Mouse (Mus musculus) gastrocnemius, adult 8-10 months (tissue): ENCODE data around the gene Ppcdc. TPM values are rescaled to one million over a fixed set of nuclear protein-coding genes. Genes with fewer than 3 reads are reported as not detected.

Experiments used
- DNase-seq, 2 experiments: peaks; one replicate each; pipeline ENCODE4 v3.0.0; 2022; ENCODE audit warnings: low spot score in 2 of 2
- total RNA-seq, 4 experiments: library from RNA; stranded (reverse); gene quantifications; 2 replicates each; pipeline ENCODE4 v1.2.4; 2022

Gene Ppcdc
- 10 to 100 TPM in 1 of 4 experiments, 1 to 10 TPM in 3; 7.0 to 10.8 (median 7.6) TPM for total RNA-seq

- peak; percentile 84 to 90 for DNase-seq
Observed at GRCm38 (mm10) chr9:57439522-57440295, at the start of gene Ppcdc. Ppcdc (minus strand) TSS chr9:57440124.

- no peak for DNase-seq
Observed at GRCm38 (mm10) chr9:57487807-57488206, 47.9 kb upstream of the Ppcdc start.

- peak; percentile 37 to 41 for DNase-seq
Observed at GRCm38 (mm10) chr9:57485774-57486173, 45.9 kb upstream of the Ppcdc start.

GRCm38 (mm10) chr9:57468914-57469313, 29.0 kb upstream of the Ppcdc start:
- DNase-seq, result no peak

- peak; percentile 60 to 78 for DNase-seq
Observed at GRCm38 (mm10) chr9:57467896-57468549, 28.1 kb upstream of the Ppcdc start, which contains the start of gene Scamp5. Scamp5 (minus strand) TSS chr9:57468060.

GRCm38 (mm10) chr9:57467271-57467771, 27.4 kb upstream of the Ppcdc start:
- DNase-seq, result no peak

- DNase-seq, result no peak
Observed at GRCm38 (mm10) chr9:57466101-57466500, 26.2 kb upstream of the Ppcdc start.

- no peak for DNase-seq
Observed at GRCm38 (mm10) chr9:57462866-57463265, 22.9 kb upstream of the Ppcdc start.

GRCm38 (mm10) chr9:57459707-57460106, 19.8 kb upstream of the Ppcdc start:
- DNase-seq, result no peak

GRCm38 (mm10) chr9:57453516-57453915, 13.6 kb upstream of the Ppcdc start:
- no peak for DNase-seq

GRCm38 (mm10) chr9:57452624-57453462, 12.9 kb upstream of the Ppcdc start:
- no peak for DNase-seq

GRCm38 (mm10) chr9:57449715-57450114, 9.8 kb upstream of the Ppcdc start:
- no peak for DNase-seq

GRCm38 (mm10) chr9:57440620-57441019, 696 bp upstream of the Ppcdc start:
- DNase-seq, result no peak

- DNase-seq, result no peak
Observed at GRCm38 (mm10) chr9:57439083-57439482, 841 bp downstream of the Ppcdc start.

GRCm38 (mm10) chr9:57437896-57438614, 1.9 kb downstream of the Ppcdc start:
- DNase-seq, result no peak

- DNase-seq, result no peak
Observed at GRCm38 (mm10) chr9:57436166-57436565, 3.8 kb downstream of the Ppcdc start.

GRCm38 (mm10) chr9:57434405-57435165, 5.3 kb downstream of the Ppcdc start:
- no peak for DNase-seq

- peak; percentile 57 to 68 for DNase-seq
Observed at GRCm38 (mm10) chr9:57433097-57434032, 6.6 kb downstream of the Ppcdc start.

- no peak for DNase-seq
Observed at GRCm38 (mm10) chr9:57432480-57432879, 7.4 kb downstream of the Ppcdc start.
